Mouse (Mus musculus) forebrain, embryonic 11.5 days (tissue): ENCODE measurements at regions not wholly inside any gene's neighbourhood (a gene's known extent, or its start where the extent isn't known, plus 50 kb on each side); places are given as distances from the start of the nearest gene placed in this dataset.

Experiments used
- ATAC-seq: fragments of 200-750 bp; cut with Nextera tagmentation; replicated peaks from 2 replicates; pipeline ENCODE4 v1.8.0; 2017; ENCODE audit warnings: moderate TSS enrichment; ENCODE audit not compliant: low FRiP score
- DNase-seq: peaks from one replicate; pipeline ENCODE4 v3.0.0-alpha.2; 2017; ENCODE audit warnings: low spot score
- H3K27ac ChIP-seq: fragments of 300-500 bp; sonication (generic); 2 replicates; pipeline ENCODE4 v1.5.1; 2014; ENCODE audit warnings: low read depth, low read length
- H3K27me3 ChIP-seq: fragments of 300-500 bp; sonication (generic); 2 replicates; pipeline ENCODE4 v1.6.1; 2014; ENCODE audit warnings: mild to moderate bottlenecking, low read length, mixed read lengths; ENCODE audit not compliant: control insufficient read depth, insufficient read depth
- H3K36me3 ChIP-seq: fragments of 300-500 bp; sonication (generic); 2 replicates; pipeline ENCODE4 v1.6.1; 2014; ENCODE audit warnings: mild to moderate bottlenecking, low read length, moderate library complexity, mixed read lengths; ENCODE audit not compliant: control insufficient read depth, insufficient read depth
- H3K4me1 ChIP-seq: fragments of 300-500 bp; sonication (generic); replicated peaks from 2 replicates; pipeline ENCODE4 v1.6.1; 2014; ENCODE audit warnings: low read length, mixed read lengths; ENCODE audit not compliant: control insufficient read depth, insufficient read depth
- H3K4me2 ChIP-seq: fragments of 300-500 bp; sonication (generic); 2 replicates; pipeline ENCODE4 v1.6.1; 2014; ENCODE audit warnings: low read depth, mild to moderate bottlenecking, low read length, moderate library complexity, mixed read lengths; ENCODE audit not compliant: severe bottlenecking
- H3K4me3 ChIP-seq: fragments of 300-500 bp; sonication (generic); 2 replicates; pipeline ENCODE4 v1.5.1; 2014; ENCODE audit warnings: low read depth, low read length
- H3K9ac ChIP-seq: fragments of 300-500 bp; sonication (generic); 2 replicates; pipeline ENCODE4 v1.6.1; 2014; ENCODE audit warnings: low read length
- H3K9me3 ChIP-seq: fragments of 300-500 bp; sonication (generic); 2 replicates; pipeline ENCODE4 v1.6.1; 2016; ENCODE audit warnings: low read length, mixed read lengths; ENCODE audit not compliant: control insufficient read depth
- WGBS: fragments of 180-500 bp; shearing (Covaris S2); extraction: QIAGEN DNeasy Blood & Tissue Kit; methylation state at CpG from one replicate; pipeline ENCODE4 v1.1.7; 2014; 5-methylcytosine and 5-hydroxymethylcytosine counted together

DNA sequence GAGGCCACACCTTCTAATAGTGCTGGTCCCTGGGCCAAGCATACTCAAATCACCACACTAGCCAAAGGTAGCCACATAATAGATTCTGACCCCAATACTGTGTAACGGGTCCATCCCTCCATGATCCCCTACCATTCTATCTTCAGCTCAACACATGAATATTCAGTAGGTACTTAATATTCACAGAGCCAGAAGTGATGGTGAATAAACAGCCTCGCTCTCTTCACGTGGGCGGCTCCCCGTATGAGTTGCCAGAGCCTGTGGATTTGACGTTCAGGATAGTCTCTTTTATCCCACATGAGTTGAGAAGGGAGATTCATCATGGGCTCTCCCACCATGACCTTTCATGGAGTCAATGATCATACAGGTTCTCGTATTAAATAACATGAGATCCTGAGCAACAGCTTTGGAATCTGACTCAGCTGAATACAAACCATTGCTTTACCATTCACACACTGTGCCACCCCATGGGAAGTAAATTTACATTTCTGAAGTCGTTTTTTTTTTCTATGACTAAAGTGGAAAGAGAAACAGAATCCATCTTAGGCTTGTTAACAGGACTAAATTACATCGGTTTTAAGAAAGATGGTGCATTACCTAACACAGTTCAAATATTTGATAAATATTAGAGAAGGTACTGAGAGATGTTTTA, 297.4 kb downstream of the Mat2b start:
- Histone ChIP-seq H3K4me2 (no peak overlapping the region), H3K9me3 (no peaks in the 10 kb centered on the region), H3K4me1 (no peaks in the 10 kb centered on the region; the same call in 1 of the 2 replicates), H3K9ac (no peak overlapping the region), H3K4me3 (no peak overlapping the region), H3K27me3 (no peaks in the 10 kb centered on the region), H3K36me3 (no peaks in the 10 kb centered on the region), H3K27ac (no peak overlapping the region)
- DNase-seq (no peak), ATAC-seq (peak; percentile 54; the same call in 1 of the 2 replicates)
- 64% methylated on average over 9 of the region's 9 CpGs for WGBS

GRCm38 (mm10) chr11:40395331-40395730, 299.7 kb downstream of the Mat2b start:
- Histone ChIP-seq H3K4me1 (no peaks in the 10 kb centered on the region; the same call in 1 of the 2 replicates), H3K27ac (no peak overlapping the region), H3K9me3 (no peaks in the 10 kb centered on the region), H3K27me3 (no peaks in the 10 kb centered on the region), H3K9ac (no peak overlapping the region), H3K4me2 (no peak overlapping the region), H3K4me3 (no peak overlapping the region), H3K36me3 (no peaks in the 10 kb centered on the region)
- DNase-seq (no peak), ATAC-seq (no peak)
- 75% methylated on average over 11 of the region's 11 CpGs for WGBS

GRCm38 (mm10) chr11:40394864-40395266, 300.1 kb downstream of the Mat2b start:
- ATAC-seq (peak; percentile 54), DNase-seq (no peak)
- WGBS, result 38% methylated on average over 7 of the region's 7 CpGs
- no peak overlapping the region for H3K4me3 ChIP-seq
- no peaks in the 10 kb centered on the region for H3K36me3 ChIP-seq
- H3K4me1 ChIP-seq, result no peaks in the 10 kb centered on the region; the same call in 1 of the 2 replicates
- H3K27ac ChIP-seq, result no peak overlapping the region
- H3K4me2 ChIP-seq, result no peak overlapping the region
- H3K9ac ChIP-seq, result no peak overlapping the region
- no peaks in the 10 kb centered on the region for H3K9me3 ChIP-seq
- no peaks in the 10 kb centered on the region for H3K27me3 ChIP-seq

DNA sequence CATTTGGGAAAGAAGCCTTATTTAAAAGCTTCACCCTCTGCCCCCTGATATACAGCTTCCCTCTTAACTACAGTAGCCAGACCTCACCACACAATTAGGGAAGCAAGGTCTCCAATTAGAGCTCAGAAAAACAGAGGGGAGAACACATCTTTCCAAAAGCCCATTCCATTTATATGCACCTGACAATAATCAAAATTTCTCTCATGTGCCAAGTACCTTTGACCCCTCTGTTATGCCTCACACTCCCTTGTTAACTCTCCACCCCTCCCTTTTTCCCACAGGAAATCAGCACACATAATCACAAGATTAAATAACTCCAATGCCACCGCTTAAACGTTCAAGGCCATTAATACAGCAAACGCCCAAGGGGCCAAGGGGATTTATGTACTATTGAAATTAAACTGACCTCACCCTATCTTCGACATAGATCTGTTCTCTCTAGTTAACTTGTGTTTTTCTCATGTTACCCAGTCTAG, 300.7 kb downstream of the Mat2b start:
- Histone ChIP-seq H3K9ac (no peak overlapping the region), H3K27me3 (no peaks in the 10 kb centered on the region), H3K4me1 (no peaks in the 10 kb centered on the region; the same call in 1 of the 2 replicates), H3K9me3 (no peaks in the 10 kb centered on the region), H3K36me3 (no peaks in the 10 kb centered on the region), H3K4me2 (no peak overlapping the region), H3K4me3 (no peak overlapping the region), H3K27ac (no peak overlapping the region)
- DNase-seq (no peak), ATAC-seq (peak; percentile 47; the same call in 1 of the 2 replicates)
- WGBS, result 53% methylated on average over 4 of the region's 4 CpGs

GRCm38 (mm10) chr11:40380696-40381095, 314.3 kb downstream of the Mat2b start:
- Histone ChIP-seq H3K4me2 (no peak overlapping the region), H3K9ac (no peak overlapping the region), H3K27me3 (no peaks in the 10 kb centered on the region), H3K4me3 (no peak overlapping the region), H3K36me3 (no peaks in the 10 kb centered on the region), H3K4me1 (no peaks in the 10 kb centered on the region), H3K9me3 (no peaks in the 10 kb centered on the region), H3K27ac (no peak overlapping the region)
- DNase-seq (no peak), ATAC-seq (no peak)
- WGBS, result 72% methylated on average over 3 of the region's 3 CpGs

DNA sequence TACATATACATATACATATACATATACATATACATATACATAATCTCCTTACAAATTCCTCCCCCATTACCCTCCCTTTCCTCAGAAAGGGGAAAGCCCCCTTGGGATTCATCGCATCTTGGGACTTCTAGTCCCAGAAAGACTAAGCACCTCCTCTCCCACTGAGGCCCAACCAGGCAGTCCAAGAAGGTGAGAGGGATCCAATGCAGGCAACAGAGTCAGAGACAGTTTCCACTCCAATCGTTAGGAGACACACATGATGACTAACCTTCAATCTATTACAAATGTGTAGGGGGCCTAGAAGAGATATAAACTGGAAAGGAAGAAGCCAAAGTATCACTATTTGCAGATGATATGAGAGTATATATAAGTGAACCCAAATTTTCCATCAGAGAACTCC, 323.3 kb downstream of the Mat2b start:
- H3K9ac ChIP-seq, result no peak overlapping the region
- no peak overlapping the region for H3K27ac ChIP-seq
- no peak overlapping the region for H3K4me2 ChIP-seq
- H3K27me3 ChIP-seq, result no peaks in the 10 kb centered on the region
- ATAC-seq, result no peak
- 100% methylated on average over 2 of the region's 2 CpGs for WGBS
- H3K4me3 ChIP-seq, result no peak overlapping the region
- no peaks in the 10 kb centered on the region for H3K36me3 ChIP-seq
- H3K9me3 ChIP-seq, result no peaks in the 10 kb centered on the region
- no peak for DNase-seq
- H3K4me1 ChIP-seq, result no peaks in the 10 kb centered on the region

DNA sequence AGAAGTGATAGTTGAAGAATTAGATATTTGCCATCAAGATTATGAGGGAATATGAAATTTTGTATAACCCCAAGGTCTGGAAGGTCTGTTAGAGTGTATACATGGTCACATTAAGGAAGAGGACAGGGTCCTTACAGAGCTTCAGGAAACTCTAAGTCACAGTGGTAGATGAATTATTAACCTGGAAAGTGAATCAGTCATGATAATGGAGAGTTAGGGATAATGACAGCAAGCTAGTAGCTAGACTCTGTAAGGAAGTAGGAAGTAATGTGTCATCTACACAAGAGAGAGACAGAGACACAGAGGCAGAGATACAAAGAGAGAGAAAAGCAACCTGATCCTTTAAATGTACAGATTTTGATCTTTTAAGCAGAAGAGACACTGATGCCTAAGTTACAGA, 328.4 kb downstream of the Mat2b start:
- Histone ChIP-seq H3K9ac (no peak overlapping the region), H3K27me3 (no peaks in the 10 kb centered on the region), H3K4me2 (no peak overlapping the region), H3K4me1 (no peaks in the 10 kb centered on the region), H3K36me3 (no peaks in the 10 kb centered on the region), H3K4me3 (no peak overlapping the region), H3K27ac (no peak overlapping the region), H3K9me3 (no peaks in the 10 kb centered on the region)
- DNase-seq (no peak), ATAC-seq (no peak)

- Histone ChIP-seq H3K9ac (no peak overlapping the region), H3K27me3 (no peaks in the 10 kb centered on the region), H3K27ac (no peak overlapping the region), H3K4me1 (no peaks in the 10 kb centered on the region), H3K9me3 (no peaks in the 10 kb centered on the region), H3K4me2 (no peak overlapping the region), H3K36me3 (no peaks in the 10 kb centered on the region), H3K4me3 (no peak overlapping the region)
- ATAC-seq, result peak; percentile 21; the same call in 1 of the 2 replicates
- DNase-seq, result no peak
- 44% methylated on average over 2 of the region's 2 CpGs for WGBS
Observed at GRCm38 (mm10) chr11:40362530-40363185, 332.3 kb downstream of the Mat2b start.
